Mouse (Mus musculus) ES-Bruce4 (cell line): ENCODE results near the gene Cib4.

Experiments used
- CTCF ChIP-seq: IDR thresholded peaks from one replicate; pipeline ENCODE4 v1.8.1; 2011; ENCODE audit warnings: low read depth, low read length
- EP300 ChIP-seq: IDR thresholded peaks from 2 replicates; pipeline ENCODE4 v1.6.1; 2011; ENCODE audit warnings: low read depth, low read length; ENCODE audit not compliant: insufficient read depth
- POLR2A ChIP-seq: IDR thresholded peaks from one replicate; pipeline ENCODE4 v1.8.1; 2011; ENCODE audit warnings: low read length; ENCODE audit not compliant: insufficient read depth

DNA sequence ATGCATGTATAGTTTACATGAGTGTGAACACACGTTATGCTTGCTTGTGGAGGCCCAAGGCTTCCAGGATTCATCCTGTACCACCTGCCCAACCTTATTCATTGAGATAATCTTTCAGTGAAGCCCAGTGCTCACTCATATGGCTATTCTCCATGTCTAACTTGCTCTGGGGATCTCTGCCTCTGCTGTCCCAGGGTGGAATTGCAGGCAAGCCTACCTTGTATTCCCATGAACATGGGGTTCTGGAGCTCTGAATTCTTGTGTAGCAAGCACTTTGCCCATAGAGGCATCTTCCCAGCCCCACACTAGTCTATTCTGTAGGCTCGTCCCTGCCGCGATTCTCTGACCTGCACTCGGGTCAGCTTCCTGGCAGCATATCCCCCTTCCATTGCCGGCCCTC is 89.6 kb downstream of the Cib4 start:
- TF ChIP-seq EP300 (no peak), POLR2A (no peak), CTCF (no peak)
